13 mouse cellular contexts compared by ENCODE assay signal in the genomic region with DNA sequence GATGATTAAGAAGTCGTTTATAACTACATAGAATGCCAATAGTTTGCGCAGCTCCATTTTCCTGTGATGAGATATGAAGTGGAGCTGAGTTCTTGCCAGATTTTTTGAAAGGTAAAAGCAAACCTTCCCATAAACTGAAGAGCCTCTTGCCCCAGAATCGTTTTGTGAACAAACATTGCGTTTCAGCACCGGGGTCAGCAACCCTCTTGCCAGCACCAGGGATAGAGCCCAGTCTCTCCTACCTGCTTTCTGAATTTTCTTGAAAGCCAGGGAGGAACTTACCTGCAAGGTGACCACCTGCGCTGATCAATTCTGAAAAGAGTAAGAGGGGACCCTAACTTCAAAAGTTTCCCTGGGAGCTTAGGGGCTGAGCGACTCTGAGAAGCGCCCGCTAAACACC. TPM values are rescaled to one million over a fixed set of nuclear protein-coding genes. Genes with fewer than 3 reads are reported as not detected.
DNase-seq lines count a peak whose midpoint lies in the region; ATAC-seq lines count a peak whose summit lies in the region.
"Had no signal": no experiment of that assay in that cellular context is flagged by ENCODE, and none has a peak within 500 bp of the region (broad histone marks: within the 10 kb centered on the region; RNA-seq: fewer than 3 reads in every experiment).

No protein-coding gene starts in this region.

- H3K27me3 ChIP-seq in embryonic facial prominence, embryonic 14.5 days (replicated peaks; ENCODE audit: control insufficient read depth, insufficient read depth, low read length) = peaks cover 34% of the 10 kb centered on the region

- H3K4me1 ChIP-seq in embryonic facial prominence, embryonic 14.5 days (ENCODE audit: control insufficient read depth, insufficient read depth, low read length) = no peaks in the 10 kb centered on the region; the same call in 1 of the 2 replicates
- H3K4me1 ChIP-seq: embryonic facial prominence, embryonic 15.5 days had no signal

- H3K4me3 ChIP-seq in embryonic facial prominence, embryonic 14.5 days (ENCODE audit: low read depth, low read length) = no peak overlapping the region
- H3K4me3 ChIP-seq: embryonic facial prominence, embryonic 15.5 days had no signal

- no peak for ATAC-seq in embryonic facial prominence, embryonic 14.5 days (ENCODE audit: low read depth)
- ATAC-seq: activated CD4-positive, CD25-positive, alpha-beta regulatory T cell, adult 4 months had no signal

- H3K36me3 ChIP-seq in embryonic facial prominence, embryonic 14.5 days (ENCODE audit: control insufficient read depth, insufficient read depth, low read length) = no peaks in the 10 kb centered on the region
- H3K36me3 ChIP-seq: embryonic facial prominence, embryonic 15.5 days had no signal

- no peak overlapping the region for H3K4me2 ChIP-seq in embryonic facial prominence, embryonic 14.5 days (ENCODE audit: low read depth, low read length)
- H3K4me2 ChIP-seq: embryonic facial prominence, embryonic 15.5 days; liver, embryonic 11.5 days had no signal

- peak; percentile 17 for DNase-seq in adrenal gland, adult 2 months
- no peak for DNase-seq in adrenal gland, adult 8-10 months
- DNase-seq in 3T3-L1 (ENCODE audit: low read depth, low spot score) = peak; percentile 43
- DNase-seq in embryonic facial prominence, embryonic 14.5 days (ENCODE audit: low spot score) = peak; percentile 52
- DNase-seq in lung, postnatal 14 days = peak; percentile 13
- no peak for DNase-seq in gastrocnemius, postnatal 25 days
- DNase-seq in left cerebral cortex, adult 9 months (ENCODE audit: low spot score in 2 of 2) = no peak
- no peak for DNase-seq in frontal cortex, postnatal 10 days (ENCODE audit: low spot score in 2 of 2)
- DNase-seq: thymus, postnatal 14 days had no signal

- H3K9me3 ChIP-seq in embryonic facial prominence, embryonic 14.5 days (ENCODE audit: control insufficient read depth, low read length) = no peaks in the 10 kb centered on the region
- H3K9me3 ChIP-seq: embryonic facial prominence, embryonic 15.5 days had no signal

- no peak overlapping the region for H3K9ac ChIP-seq in embryonic facial prominence, embryonic 14.5 days (ENCODE audit: low read depth, low read length)
- H3K9ac ChIP-seq: embryonic facial prominence, embryonic 15.5 days had no signal

- WGBS in embryonic facial prominence, embryonic 14.5 days = 5% methylated on average over 9 of the region's 9 CpGs

- no peak overlapping the region for H3K27ac ChIP-seq in embryonic facial prominence, embryonic 14.5 days (replicated peaks; ENCODE audit: low read depth, low read length)
- H3K27ac ChIP-seq: embryonic facial prominence, embryonic 15.5 days had no signal

RNA-seq across cellular contexts. Expression of a gene that starts 0.6 kb away (rescaled TPM):
- total RNA-seq in adrenal gland, adult 2 months (2021) = under 1 TPM; 0.43 to 0.73 TPM
- 0.38 TPM in 1 of 2 replicates, not detected in the other for polyA plus RNA-seq in adrenal gland, adult 2 months (2012; rRNA removed)
- total RNA-seq in adrenal gland, adult 8-10 months (2022) = under 1 TPM in 1 of 4 experiments, not detected in 3; 0.43 TPM
- polyA plus RNA-seq in embryonic facial prominence, embryonic 14.5 days (2014; fragmentation: Nextera tagmentation; extraction: Ambion mirVana) = 2.4 and 2.7 TPM in 2 replicates
- total RNA-seq in gastrocnemius, postnatal 25 days (2021) = not detected
- total RNA-seq: hematopoietic stem cell, adult 5-6 weeks had no signal
- polyA plus RNA-seq: activated CD4-positive, CD25-positive, alpha-beta regulatory T cell, adult 4 months had no signal

RNA-seq across cellular contexts. Expression of a gene that starts 42.0 kb away (rescaled TPM):
- total RNA-seq in adrenal gland, adult 2 months (2021) = not detected
- not detected in 2 replicates for polyA plus RNA-seq in adrenal gland, adult 2 months (2012; rRNA removed)
- not detected for total RNA-seq in adrenal gland, adult 8-10 months (2022)
- polyA plus RNA-seq in embryonic facial prominence, embryonic 14.5 days (2014; fragmentation: Nextera tagmentation; extraction: Ambion mirVana) = 0.79 and 0.84 TPM in 2 replicates
- not detected for total RNA-seq in gastrocnemius, postnatal 25 days (2021)
- total RNA-seq: hematopoietic stem cell, adult 5-6 weeks had no signal
- polyA plus RNA-seq: activated CD4-positive, CD25-positive, alpha-beta regulatory T cell, adult 4 months; liver, embryonic 11.5 days had no signal

Comparison
In these comparisons a context has a peak if more than half of its experiments do, and no peak if none do; other contexts are left out.
1. DNase-seq: peak in adrenal gland, adult 2 months (single experiment), 3T3-L1 (single experiment), embryonic facial prominence, embryonic 14.5 days (single experiment) and lung, postnatal 14 days (single experiment); none in adrenal gland, adult 8-10 months (single experiment), gastrocnemius, postnatal 25 days (single experiment), left cerebral cortex, adult 9 months (0 of 2) and frontal cortex, postnatal 10 days (0 of 2).